Mouse (Mus musculus) hindlimb bud, embryonic 11.5 days (tissue): ENCODE measurements at regions not wholly inside any gene's neighbourhood (a gene's known extent, or its start where the extent isn't known, plus 50 kb on each side); places are given as distances from the start of the nearest gene placed in this dataset.

Source experiments
- DNase-seq: peaks from one replicate; pipeline ENCODE4 v3.0.0-alpha.2; 2012; ENCODE audit warnings: low read depth, low spot score; ENCODE audit errors: extremely low spot score

GRCm38 (mm10) chr2:81089121-81089520 lies 472.1 kb downstream of the Nup35 start:
- DNase-seq = no peak

- no peak for DNase-seq
Observed at GRCm38 (mm10) chr2:81105834-81106233, 488.8 kb downstream of the Nup35 start.

GRCm38 (mm10) chr2:81118757-81119156 lies 501.7 kb downstream of the Nup35 start:
- no peak for DNase-seq

- DNase-seq = no peak
Observed at GRCm38 (mm10) chr2:81120460-81121051, 503.5 kb downstream of the Nup35 start.

GRCm38 (mm10) chr2:81136473-81137082 lies 519.5 kb downstream of the Nup35 start:
- DNase-seq = no peak

GRCm38 (mm10) chr2:81143600-81143999 lies 526.6 kb downstream of the Nup35 start:
- DNase-seq = peak; percentile 28

- no peak for DNase-seq
Observed at GRCm38 (mm10) chr2:81146458-81146857, 529.4 kb downstream of the Nup35 start.

GRCm38 (mm10) chr2:81148112-81148511 lies 531.1 kb downstream of the Nup35 start:
- no peak for DNase-seq

- DNase-seq = no peak
Observed at GRCm38 (mm10) chr2:81182421-81182820, 565.4 kb downstream of the Nup35 start.

GRCm38 (mm10) chr2:81185976-81186375 lies 568.9 kb downstream of the Nup35 start:
- DNase-seq = no peak

GRCm38 (mm10) chr2:81190831-81191230 lies 573.8 kb downstream of the Nup35 start:
- no peak for DNase-seq

- no peak for DNase-seq
Observed at GRCm38 (mm10) chr2:81200541-81200940, 583.5 kb downstream of the Nup35 start.
